In the genomic region with DNA sequence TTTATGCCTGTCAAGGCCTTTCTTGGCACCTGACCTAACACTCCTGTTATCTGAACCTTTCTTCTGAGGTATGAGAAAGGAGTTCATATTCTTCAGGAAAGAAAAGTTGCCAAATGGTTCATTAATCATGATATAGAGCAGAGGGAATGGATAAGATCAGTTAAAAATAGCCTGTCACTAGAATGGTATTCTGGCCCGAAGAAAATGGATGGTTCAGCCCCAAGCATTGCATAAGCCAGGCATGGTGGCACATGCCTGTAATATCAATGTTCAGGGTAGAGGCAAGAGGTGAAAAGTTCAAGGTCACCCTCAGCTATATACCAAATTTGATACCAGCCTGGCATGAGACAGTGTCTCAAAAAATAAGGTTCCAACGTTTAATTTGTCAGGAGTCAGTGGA, we compare ENCODE assay signal across 17 mouse cellular contexts.
"Had no signal": no experiment of that assay in that cellular context is flagged by ENCODE, and none has a peak within 500 bp of the region (broad histone marks: within the 10 kb centered on the region; RNA-seq: fewer than 3 reads in every experiment).

No protein-coding gene starts in this region.

- H3K4me3 ChIP-seq: midbrain, embryonic 10.5 days; midbrain, embryonic 12.5 days; myocyte; neural tube, embryonic 13.5 days; neural tube, embryonic 15.5 days; stomach, embryonic 15.5 days had no signal

- DNase-seq: lung, adult 18-20 months; lung, embryonic 14.5 days; lung, postnatal 10 days; lung, postnatal 4 days; midbrain, embryonic 14.5 days; right cerebral cortex, postnatal 14 days; thymus, adult 2 months; thymus, postnatal 25 days; thymus, postnatal 4 days had no signal

- H3K36me3 ChIP-seq: midbrain, embryonic 10.5 days; midbrain, embryonic 12.5 days; neural tube, embryonic 13.5 days; neural tube, embryonic 15.5 days; stomach, embryonic 15.5 days had no signal

- H3K9me3 ChIP-seq: midbrain, embryonic 10.5 days; midbrain, embryonic 12.5 days; neural tube, embryonic 13.5 days; neural tube, embryonic 15.5 days; stomach, embryonic 15.5 days had no signal

- H3K9ac ChIP-seq: lung, embryonic 14.5 days; midbrain, embryonic 12.5 days; neural tube, embryonic 13.5 days; neural tube, embryonic 15.5 days; stomach, embryonic 15.5 days had no signal

- ATAC-seq: midbrain, embryonic 16.5 days had no signal

- H3K27me3 ChIP-seq: midbrain, embryonic 12.5 days; neural tube, embryonic 13.5 days; neural tube, embryonic 15.5 days; stomach, embryonic 15.5 days had no signal

- H3K4me1 ChIP-seq: midbrain, embryonic 12.5 days; neural tube, embryonic 13.5 days; neural tube, embryonic 15.5 days; stomach, embryonic 15.5 days had no signal

- H3K4me2 ChIP-seq: lung, embryonic 14.5 days; midbrain, embryonic 12.5 days; neural tube, embryonic 13.5 days; neural tube, embryonic 15.5 days; stomach, embryonic 15.5 days had no signal

- H3K27ac ChIP-seq: midbrain, embryonic 10.5 days; midbrain, embryonic 12.5 days; neural tube, embryonic 13.5 days; neural tube, embryonic 15.5 days; stomach, embryonic 15.5 days; stomach, postnatal 0 days had no signal
